Mouse (Mus musculus) left cerebral cortex, adult 9 months (tissue): Measurements from ENCODE around the gene Nox1.
"Not testable (repeated sequence)": the region's sequence is repeated elsewhere in the genome, so short reads cannot be mapped to it uniquely, and the experiment has no call there.

Experiments used
- DNase-seq, 2 experiments: peaks; one replicate each; pipeline ENCODE4 v3.0.0; 2022; ENCODE audit warnings: low spot score in 2 of 2

The Nox1 gene

DNA sequence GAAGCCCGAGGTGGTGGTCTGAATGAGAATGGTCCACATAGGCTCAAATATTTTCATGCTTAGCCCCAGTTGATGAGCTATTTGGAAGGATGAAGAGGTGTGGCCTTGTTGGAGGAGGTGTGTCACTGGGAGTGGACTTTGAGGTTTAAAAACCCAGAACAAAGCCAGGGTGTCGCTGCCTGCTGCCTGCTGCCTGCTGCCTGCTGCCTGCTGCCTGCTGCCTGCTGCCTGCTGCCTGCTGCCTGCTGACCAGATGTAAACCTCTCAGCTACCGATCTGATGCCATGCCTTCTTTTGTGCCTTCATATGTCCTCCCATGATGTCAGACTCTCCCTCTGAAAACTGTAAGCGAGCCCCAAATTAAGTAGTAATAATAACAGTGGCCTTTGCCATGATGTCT, at the start of gene Nox1:
TSS of gene Nox1 (minus strand) at position 101 of the 400 bp plus-strand sequence.
- DNase-seq = no peak

DNA sequence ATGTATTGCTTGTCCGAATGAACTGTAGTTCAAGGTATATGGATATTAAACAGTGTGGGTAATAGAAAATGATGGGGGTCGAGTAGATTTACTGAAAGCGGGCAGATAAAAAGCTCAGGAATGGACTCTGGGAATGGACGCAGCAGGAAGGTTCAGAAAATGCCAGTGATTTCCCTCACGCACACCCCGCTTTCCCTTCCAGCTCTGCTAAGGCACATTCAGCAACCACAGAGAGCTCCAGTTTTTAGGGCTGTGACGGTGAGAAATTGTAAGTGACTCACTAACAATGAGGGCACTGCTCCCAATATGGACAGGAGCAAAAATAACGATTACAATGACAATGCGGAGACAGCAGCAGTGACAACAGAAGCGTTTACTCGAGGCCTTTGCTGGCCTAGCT, 40.4 kb upstream of the Nox1 start:
- DNase-seq = no peak

DNA sequence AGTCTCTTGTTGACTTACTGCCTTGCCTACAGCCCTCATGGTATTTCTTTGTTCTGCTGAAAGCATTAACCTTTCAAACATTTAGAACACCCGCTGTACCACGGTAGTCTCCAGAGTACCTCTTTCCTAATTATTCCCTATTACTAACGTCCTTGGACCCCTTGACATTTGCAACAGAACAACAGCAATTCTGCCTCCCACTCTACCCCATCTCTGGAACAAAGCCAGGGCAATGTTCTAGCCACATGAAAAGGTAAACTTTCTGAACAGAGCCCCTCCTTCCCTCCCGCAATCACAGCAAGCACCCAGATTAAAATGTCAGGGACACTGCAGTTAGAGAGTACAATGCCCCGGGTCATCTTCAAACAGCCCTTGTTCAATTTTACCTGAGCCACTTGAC, 39.4 kb upstream of the Nox1 start:
- no peak for DNase-seq

DNA sequence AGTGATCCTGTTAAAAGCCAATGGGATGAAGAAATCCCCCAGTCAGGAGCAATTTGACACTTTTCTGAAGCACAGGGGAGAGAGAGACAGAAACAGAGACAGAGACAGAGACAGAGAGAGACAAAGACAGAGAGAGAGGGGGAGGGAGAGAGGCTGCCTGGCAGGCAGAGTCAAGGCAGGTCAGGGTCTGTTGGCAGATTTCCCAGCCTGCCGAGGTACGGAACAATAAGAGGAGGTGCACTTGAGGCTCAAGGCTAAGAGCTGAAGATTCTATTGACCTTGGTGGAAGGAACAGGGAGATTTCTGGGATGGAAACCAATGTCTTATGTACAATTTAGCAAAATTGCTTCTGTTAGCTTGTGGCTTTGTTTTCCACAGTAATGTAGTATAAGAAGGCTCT, 26.4 kb upstream of the Nox1 start:
- no peak for DNase-seq

DNA sequence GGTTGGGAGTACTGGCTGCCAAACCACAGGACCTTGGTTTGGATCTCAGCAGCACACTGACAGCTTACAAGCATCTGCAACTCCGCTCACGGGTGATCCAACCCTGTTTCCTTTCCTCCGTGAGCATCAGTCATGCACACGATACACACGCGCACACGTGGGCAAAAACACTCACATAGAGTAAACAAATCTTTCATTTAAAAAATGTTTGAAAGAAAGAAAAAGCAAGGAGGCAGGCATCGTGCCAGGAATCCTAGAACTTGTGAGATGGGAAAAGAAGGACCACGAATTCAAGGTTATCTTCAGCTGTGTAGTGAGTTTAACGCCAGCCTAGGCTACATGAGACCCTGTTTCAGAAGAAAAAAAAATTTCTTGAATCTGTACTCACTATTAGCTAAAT, 24.2 kb upstream of the Nox1 start:
- no peak for DNase-seq

DNA sequence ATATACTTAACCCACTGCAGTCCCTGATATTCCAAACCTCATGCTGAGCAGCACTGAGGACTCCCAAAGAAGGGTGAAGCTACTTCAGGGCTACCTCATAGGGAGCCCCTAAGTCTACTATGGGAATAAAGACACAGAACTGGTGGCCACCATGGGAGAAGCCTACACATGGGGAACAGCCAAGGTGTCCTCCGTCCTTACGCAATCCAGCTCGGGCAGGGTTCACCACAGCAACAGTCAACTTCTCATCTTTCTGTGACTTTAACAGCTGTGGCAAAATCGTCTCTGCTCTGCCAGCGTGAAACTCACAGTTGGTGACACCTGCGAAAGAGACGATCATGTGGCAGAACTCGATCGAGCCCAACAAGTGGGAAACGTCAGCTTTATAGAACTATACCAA, 16.5 kb upstream of the Nox1 start:
- DNase-seq = no peak

DNA sequence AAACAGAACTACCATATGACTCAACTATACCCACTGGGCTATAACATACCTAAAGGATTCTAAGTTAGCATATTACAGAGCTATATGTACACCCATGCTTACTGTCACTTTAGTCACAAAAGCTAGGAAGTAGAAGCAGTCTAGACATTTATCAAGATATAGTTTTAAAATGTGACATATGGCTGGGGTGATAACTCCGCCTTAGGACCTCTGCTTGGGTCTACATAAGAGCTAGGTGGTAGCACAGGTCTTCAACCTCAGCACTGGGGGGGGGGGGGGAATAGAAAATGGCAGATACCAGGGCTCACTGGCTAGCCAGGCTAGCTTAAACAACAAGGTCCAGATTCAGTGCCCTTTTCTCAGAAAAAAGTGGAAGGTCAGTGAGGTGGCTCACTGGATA, 11.3 kb upstream of the Nox1 start:
- DNase-seq = no peak

DNA sequence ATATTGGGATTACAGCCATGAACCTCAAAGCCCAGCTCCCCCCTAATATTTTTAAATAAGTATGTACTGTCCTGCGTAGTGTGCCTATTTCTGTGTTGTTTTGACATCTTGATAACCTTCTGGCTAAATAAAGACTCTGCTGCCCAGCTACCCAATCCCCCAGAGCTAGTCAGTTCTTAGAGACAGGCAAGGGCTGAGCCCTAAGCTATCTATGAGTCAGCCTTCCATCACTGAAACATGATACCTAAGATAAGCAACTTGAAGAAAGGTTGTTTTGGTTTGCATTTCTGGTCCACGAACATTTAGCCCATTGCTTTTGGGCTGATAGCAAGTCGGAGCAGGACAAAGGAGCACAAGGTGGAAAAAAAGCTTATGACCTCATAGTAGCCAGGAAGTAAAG, 1.1 kb downstream of the Nox1 start:
- no peak for DNase-seq

DNA sequence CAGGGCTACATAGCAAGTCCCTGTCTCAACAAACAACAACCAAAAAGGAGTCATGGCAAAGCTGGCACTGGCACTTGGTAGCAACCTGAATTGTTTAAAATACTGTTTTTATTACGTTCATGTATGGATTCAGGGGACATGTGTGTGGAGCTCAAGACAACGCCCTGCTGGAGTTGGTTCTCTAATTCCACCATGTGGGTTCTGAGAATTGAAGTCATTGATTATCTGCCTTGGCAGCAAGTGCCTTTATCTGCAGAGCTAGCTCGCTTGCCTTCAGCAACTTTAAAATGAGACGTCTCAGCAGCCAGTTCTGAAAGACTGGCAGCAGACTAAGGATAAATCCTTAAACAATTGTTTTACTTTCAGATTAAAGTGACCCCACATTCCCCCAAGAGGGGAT, 3.6 kb downstream of the Nox1 start:
- DNase-seq = no peak

DNA sequence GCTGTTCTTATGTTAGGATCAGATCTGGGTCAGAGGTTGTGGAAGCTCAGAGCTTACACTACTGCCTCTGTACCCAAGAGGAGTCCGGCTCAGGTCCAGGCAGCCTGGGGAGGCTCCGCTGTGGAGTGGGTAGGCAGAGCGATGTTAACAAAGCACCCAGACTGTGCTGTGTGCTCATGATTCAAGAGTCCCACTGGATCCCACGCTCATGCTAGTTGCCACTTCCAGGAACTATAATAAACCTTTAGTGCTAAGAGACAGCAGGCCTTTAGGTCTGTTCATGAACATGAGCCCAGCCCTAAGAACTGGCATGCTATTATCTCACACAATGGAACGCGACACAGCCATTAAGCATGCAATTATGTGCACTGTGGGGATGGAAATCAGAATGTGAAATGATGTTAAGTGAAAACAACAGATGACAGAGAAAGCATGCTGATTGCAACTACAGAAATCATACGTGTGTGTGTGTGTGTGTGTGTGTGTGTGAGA, 10.6 kb downstream of the Nox1 start:
- peak in 1 of 2 experiments; percentile 6 for DNase-seq

DNA sequence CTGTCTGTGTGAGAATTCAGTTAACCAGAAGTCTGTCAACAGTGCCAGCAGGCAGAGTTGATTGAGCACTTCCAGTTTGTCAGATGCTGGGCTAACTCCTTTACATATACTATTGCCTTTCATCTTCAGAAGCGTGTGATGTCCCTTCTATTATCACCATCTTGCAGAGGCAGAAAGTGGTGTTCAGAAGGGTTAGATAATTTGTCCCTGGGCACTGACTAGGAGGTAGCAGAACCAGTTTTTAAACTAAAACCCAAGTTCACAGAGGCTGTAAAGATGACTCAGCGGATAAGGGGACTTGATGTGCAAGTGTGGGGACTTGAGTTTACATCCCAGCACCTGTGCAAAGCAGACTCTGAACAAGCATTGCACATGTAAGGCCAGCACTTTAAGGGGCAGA, 13.3 kb downstream of the Nox1 start:
- DNase-seq = no peak

DNA sequence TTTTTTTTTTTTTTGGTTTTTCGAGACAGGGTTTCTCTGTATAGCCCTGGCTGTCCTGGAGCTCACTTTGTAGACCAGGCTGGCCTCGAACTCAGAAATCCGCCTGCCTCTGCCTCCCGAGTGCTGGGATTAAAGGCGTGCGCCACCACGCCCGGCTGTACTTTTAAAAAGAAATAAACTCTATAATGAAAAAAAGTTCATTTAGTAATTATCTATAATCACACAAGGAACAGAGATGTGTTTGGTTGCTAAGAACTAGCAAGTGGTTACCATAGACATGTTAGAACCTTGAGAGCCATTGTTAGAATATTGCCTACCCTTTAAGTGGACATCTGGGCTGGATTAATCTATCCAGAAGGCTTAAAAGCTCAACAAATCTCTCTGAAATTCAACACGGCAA, 34.6 kb downstream of the Nox1 start, which contains the start of gene Arl13a:
TSS of gene Arl13a (plus strand) at position 301 of the 400 bp plus-strand sequence.
- not testable (repeated sequence) for DNase-seq

DNA sequence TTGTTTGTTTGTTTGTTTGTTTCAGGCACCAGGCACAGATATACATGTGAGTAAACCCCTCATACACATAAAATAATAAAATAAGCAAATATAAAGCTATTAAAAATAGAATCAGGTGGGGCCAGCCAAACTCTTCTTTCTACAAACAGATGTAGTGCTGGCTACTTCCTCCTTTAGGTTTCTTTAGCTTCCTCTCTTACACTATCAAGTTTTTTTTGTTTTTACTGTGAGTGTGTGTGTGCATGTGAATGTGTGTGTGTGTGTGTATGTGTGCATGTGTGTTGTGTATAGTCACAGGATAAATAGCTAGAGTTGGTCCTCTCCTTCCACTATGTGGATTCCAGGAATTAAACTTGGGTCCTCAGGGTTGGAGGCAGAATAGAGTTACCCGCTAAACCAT, 47.1 kb downstream of the Nox1 start:
- no peak for DNase-seq

DNA sequence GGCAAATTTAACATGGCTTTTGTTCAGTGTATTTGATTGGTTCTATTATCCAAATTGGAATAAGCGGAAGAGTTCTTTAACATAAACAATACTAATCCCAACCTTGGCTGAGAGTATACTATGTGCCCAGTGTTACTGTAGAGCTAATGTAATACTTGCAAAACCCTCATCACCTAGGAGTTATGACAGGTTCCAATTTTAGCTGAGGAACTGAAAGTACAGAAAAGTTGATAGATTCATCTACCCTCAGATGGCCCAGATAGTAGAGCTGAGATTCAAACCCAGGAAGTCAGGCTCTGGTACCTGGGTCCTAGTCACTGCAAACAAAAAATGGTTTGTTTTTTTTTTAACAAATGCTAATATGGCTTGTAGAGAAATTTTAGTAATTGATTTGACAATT, 51.2 kb downstream of the Nox1 start:
- DNase-seq = no peak

DNA sequence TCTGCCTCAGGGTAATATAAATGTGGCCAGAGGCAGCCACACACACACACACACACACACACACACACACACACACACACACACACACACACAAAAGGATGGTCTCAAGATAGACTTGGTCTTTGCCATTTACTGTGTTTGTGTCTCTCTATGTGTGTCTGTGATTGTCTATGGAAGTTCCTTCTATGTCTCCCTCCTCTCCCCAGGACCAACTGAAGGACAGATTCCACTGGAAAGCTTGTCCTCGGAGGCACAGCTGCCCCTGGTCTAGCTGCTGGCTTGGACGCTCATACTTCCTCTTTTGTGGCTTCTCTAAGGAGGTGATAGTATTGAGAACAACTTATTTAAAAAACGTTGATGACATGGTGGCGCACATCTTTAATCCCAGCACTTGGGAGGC, 58.3 kb downstream of the Nox1 start:
- no peak for DNase-seq

DNA sequence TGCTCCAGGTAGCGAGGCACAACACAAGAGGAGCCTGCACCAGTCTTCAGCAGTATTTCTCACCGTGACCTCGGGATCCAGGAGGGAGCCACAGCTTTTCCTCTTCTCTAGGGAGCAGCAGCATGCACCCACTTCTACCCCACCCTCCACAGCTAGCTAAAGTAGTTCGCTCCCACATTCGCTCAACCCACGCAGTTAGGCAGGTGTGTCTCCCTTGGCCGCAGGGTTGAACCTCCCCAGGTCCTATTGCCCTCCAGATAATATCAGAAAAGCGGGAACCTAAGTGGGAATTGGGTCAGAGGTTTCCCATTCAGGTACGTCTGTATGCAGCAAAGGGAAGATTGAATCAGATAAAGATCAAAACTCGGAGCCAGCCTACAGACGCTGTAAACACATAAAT, 58.9 kb downstream of the Nox1 start:
- peak; percentile 5 to 7 for DNase-seq

DNA sequence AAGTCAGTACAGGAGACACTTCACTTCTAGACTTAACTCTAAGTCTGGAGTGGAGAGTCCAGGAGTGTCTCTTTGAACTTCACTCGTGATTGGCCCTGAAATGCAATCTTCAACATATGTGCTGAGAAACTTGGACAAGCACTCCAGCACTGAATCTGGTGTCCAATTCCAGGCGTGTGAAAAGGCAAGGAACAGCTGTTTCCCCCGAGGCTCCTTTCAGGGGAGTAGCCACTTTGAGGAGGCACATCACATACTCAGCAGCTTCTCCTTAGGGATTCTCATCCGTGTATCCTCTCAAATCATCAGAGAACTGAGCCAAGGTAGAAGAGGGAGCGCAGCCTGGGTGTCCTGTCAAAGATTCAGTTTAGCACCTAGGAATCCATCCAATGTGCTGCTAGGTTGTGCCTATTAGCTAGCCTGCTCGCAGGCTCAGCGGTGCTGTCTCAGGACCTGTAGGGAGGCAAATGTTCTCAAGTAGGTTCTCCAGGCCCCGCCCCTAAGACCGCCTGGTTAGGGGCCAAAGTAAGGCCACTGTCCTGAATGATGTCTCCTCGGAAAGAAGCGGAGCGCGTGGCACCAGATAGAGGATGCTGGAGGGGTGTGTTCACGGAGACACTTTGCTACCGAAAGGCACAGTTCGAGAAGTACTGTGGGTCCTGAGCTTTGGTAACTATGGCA, 59.6 kb downstream of the Nox1 start, which contains the start of gene Xkrx:
TSS of gene Xkrx (minus strand) at position 34 of the 678 bp plus-strand sequence.
- DNase-seq = peak in 1 of 2 experiments; percentile 2

DNA sequence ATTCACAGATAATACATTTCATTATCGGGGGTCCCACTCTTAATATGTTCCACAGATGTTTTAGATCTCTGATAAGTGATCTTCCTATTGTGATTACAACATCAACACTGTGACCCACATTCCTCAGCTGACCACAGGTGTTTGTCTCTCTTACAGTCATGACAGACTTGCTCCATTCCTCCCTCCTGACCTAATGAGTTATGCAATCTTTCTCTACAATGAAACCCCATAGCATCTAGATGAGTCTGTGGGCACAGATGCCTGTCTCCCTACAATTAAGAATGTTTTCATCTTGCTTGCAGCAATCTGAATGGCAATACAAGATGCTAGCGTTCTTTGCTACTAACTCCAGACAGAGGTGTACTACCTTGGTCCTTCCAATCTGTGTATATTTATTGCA, 61.3 kb downstream of the Nox1 start:
- DNase-seq = no peak

DNA sequence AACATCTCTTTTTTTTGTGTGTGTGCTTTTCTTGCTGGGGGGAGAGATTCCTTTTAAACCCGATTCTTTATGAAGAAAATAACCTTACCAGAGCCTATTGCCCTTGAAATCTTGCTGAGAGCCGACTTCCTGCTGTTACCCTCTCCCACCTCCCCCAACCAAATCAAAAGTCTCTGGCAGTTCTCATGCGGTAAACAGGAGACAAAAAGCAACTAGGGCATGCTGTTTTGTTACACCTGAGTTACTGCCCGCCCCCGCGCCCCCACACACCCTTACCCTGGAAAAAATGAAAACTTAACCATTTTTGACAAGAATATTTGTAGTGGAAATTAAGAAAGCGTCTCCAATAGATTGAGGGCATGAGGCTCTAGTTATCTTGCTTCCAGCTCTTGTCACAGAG, 63.6 kb downstream of the Nox1 start:
- no peak for DNase-seq

DNA sequence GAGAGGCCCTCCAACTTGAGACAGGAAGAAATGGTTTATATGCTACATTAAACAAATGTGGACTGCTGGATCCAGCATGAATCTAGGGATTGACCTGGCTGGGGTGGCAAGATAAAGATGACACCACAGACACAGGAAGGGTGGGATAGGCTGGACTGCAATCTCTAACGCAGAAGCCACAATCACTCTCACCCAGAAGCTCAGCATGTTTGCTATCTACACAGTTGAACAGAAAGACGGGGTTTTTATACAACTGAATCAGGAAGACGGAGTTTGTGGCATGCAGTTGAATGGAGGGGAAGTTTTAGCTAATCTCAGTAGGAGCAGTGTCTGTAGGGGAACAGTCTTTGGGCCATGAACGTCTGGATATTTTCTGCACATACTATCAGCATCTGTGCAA, 79.8 kb downstream of the Nox1 start:
- no peak for DNase-seq

DNA sequence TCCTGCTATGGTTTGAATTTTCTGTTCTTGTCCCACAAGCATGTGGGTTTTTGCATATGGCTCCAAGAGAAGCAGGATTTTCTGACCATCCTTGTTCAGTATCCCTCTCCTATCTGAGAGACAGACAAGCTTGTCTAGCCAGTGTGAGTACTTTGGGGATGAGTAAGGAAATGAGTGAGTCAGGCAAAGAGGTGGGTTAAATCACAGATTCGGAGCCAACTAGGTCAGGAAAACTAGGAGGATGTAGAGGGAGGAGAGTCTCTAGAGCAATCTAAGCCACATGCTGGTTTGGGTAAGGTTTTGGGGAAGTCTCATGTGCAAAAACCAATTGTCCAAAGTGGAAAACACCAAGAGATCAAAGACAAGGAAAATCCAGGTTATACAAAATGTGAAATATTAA, 80.2 kb downstream of the Nox1 start:
- no peak for DNase-seq

DNA sequence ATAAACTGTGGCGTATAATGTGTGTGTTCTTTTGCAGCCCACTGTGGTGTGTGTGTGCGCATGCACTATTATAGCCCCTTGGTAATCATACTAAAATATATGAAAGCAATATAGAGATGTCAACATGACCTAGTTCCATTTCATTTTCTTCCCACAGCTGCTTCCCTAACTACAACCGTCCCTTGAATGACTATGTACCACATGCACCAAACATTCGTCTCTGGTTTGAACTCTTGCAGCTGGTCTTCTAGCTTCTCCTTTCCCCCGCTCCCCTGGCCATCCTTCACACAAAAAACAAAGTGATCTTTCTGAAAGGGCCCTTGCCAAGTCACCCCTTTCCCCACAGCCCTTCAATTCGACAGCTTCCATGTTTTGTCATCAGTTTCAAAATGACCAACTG, 81.7 kb downstream of the Nox1 start:
- no peak for DNase-seq

DNA sequence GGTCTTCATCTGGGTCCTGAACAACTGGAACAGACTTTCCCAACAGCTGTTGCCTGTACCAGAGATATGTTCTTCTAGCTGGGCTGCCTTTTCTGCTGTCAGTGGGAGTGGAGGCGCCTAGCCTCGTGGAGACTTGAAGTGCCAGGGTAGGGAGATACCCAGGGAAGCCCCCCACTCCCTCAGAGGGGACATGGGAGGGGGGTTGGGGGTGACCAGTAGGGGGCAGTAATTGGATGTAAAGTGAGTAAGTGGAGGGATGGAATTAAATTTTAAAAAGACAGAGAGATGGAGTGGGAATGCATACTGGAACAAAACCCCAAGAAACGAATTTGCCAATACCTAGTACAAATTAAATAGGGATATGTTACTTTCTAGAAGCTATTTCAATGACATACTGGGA, 87.9 kb downstream of the Nox1 start:
- DNase-seq = no peak

DNA sequence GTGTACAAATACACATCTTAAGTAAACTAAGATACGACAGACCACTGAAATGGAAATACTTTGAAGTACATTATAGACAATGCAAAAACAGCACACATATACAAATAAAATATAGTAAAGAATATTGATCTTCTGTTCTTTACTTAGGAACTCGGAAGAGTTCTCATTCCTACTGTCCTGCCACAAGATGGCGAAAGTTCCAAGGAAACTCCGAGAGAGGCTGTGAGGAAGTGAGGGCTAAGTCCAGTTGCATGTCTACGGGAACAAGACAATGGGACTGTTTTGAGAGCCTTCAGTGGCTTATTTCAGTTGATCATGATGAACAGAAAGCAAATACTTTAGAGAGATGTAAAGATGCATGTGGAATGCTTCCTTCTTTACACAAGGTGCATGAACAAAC, 89.5 kb downstream of the Nox1 start:
- DNase-seq = no peak
